Mouse (Mus musculus): ENCODE measurements at regions not wholly inside any gene's neighbourhood (a gene's known extent, or its start where the extent isn't known, plus 50 kb on each side); places are given as distances from the start of the nearest gene placed in this dataset.

- DNase-seq (ENCODE audit: low spot score in 2 of 2) = no peak
Measured at GRCm38 (mm10) chr1:144452141-144452540, 115.3 kb downstream of the Rgs21 start.

- DNase-seq (ENCODE audit: low spot score in 2 of 2) = no peak
Measured at GRCm38 (mm10) chr1:144451731-144452130, 115.7 kb downstream of the Rgs21 start.

GRCm38 (mm10) chr1:144436617-144437016 lies 130.8 kb downstream of the Rgs21 start:
- DNase-seq (ENCODE audit: low spot score in 2 of 2) = no peak

- no peak for DNase-seq (ENCODE audit: low spot score in 2 of 2)
Measured at GRCm38 (mm10) chr1:144432816-144433215, 134.7 kb downstream of the Rgs21 start.

GRCm38 (mm10) chr1:144431535-144432276 lies 135.8 kb downstream of the Rgs21 start:
- no peak for DNase-seq (ENCODE audit: low spot score in 2 of 2)

- DNase-seq (ENCODE audit: low spot score in 2 of 2) = no peak
Measured at GRCm38 (mm10) chr1:144421374-144421773, 146.1 kb downstream of the Rgs21 start.

GRCm38 (mm10) chr1:144406387-144407383 lies 157.6 kb upstream of the Rgs1 start:
- peak; percentile 49 to 84 for DNase-seq (ENCODE audit: low spot score in 2 of 2)

- no peak for DNase-seq (ENCODE audit: low spot score in 2 of 2)
Measured at GRCm38 (mm10) chr1:144405724-144406123, 156.7 kb upstream of the Rgs1 start.

- no peak for DNase-seq (ENCODE audit: low spot score in 2 of 2)
Measured at GRCm38 (mm10) chr1:144405031-144405430, 156.0 kb upstream of the Rgs1 start.

GRCm38 (mm10) chr1:144379991-144380594 lies 131.1 kb upstream of the Rgs1 start:
- no peak for DNase-seq (ENCODE audit: low spot score in 2 of 2)

GRCm38 (mm10) chr1:144374121-144374520 lies 125.1 kb upstream of the Rgs1 start:
- no peak for DNase-seq (ENCODE audit: low spot score in 2 of 2)

GRCm38 (mm10) chr1:144367492-144367891 lies 118.5 kb upstream of the Rgs1 start:
- peak in 1 of 2 experiments; percentile 27 for DNase-seq (ENCODE audit: low spot score in 2 of 2)

- DNase-seq (ENCODE audit: low spot score in 2 of 2) = no peak
Measured at GRCm38 (mm10) chr1:144355560-144356310, 106.7 kb upstream of the Rgs1 start.

- DNase-seq (ENCODE audit: low spot score in 2 of 2) = no peak
Measured at GRCm38 (mm10) chr1:144355041-144355440, 106.0 kb upstream of the Rgs1 start.

- DNase-seq (ENCODE audit: low spot score in 2 of 2) = no peak
Measured at GRCm38 (mm10) chr1:144353320-144353719, 104.3 kb upstream of the Rgs1 start.

- DNase-seq (ENCODE audit: low spot score in 2 of 2) = no peak
Measured at GRCm38 (mm10) chr1:144343820-144344219, 94.8 kb upstream of the Rgs1 start.

- no peak for DNase-seq (ENCODE audit: low spot score in 2 of 2)
Measured at GRCm38 (mm10) chr1:144343299-144343698, 94.3 kb upstream of the Rgs1 start.

- DNase-seq (ENCODE audit: low spot score in 2 of 2) = no peak
Measured at GRCm38 (mm10) chr1:144337572-144337971, 88.5 kb upstream of the Rgs1 start.

- no peak for DNase-seq (ENCODE audit: low spot score in 2 of 2)
Measured at GRCm38 (mm10) chr1:144330365-144331050, 81.5 kb upstream of the Rgs1 start.

- no peak for DNase-seq (ENCODE audit: low spot score in 2 of 2)
Measured at GRCm38 (mm10) chr1:144319406-144319805, 70.4 kb upstream of the Rgs1 start.

- no peak for DNase-seq (ENCODE audit: low spot score in 2 of 2)
Measured at GRCm38 (mm10) chr1:144318289-144318688, 69.2 kb upstream of the Rgs1 start.
